Mouse (Mus musculus) cerebellum, postnatal 25 days (tissue): ENCODE measurements around the gene Glrx2.
"Not testable (repeated sequence)": the region's sequence is repeated elsewhere in the genome, so short reads cannot be mapped to it uniquely, and the experiment has no call there.

Source experiments
- DNase-seq, 2 experiments: peaks; one replicate each; pipeline ENCODE4 v3.0.0; 2021; ENCODE audit warnings: mixed read lengths in 2 of 2

The Glrx2 gene

DNA sequence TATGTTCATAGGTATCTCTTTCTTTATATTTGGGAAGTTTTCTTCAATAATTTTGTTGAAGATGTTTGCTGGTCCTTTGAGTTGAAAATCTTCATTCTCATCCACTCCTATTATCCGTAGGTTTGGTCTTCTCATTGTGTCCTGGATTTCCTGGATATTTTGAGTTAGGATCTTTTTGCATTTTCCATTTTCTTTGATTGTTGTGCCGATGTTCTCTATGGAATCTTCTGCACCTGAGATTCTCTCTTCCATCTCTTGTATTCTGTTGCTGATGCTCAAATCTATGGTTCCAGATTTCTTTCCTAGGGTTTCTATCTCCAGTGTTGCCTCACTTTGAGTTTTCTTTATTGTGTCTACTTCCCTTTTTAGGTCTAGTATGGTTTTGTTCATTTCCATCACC, at the start of gene Glrx2:
TSS of gene Glrx2 (plus strand) at position 301 of the 400 bp plus-strand sequence.
- not testable (repeated sequence) for DNase-seq

GRCm38 (mm10) chr1:143675734-143676361, 40.3 kb upstream of the Glrx2 start:
- no peak for DNase-seq

DNA sequence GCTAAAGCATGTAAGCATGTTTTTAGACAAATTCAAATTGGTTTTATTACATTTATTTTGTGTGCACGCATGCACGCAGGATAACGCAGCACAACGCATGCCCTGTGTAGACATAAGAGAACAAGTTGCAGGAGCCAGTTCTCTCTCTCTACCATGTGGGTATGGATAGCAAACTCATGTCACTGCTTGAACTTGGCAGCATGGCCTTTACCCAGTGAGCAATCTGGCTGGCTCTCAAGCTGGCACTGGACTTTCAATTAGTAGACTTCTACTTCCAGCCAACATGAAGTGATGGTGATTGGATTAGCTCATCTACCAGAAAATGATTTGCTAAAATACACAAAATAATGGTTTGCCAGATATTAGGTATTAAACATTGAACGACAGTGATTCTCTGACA, 35.0 kb upstream of the Glrx2 start:
- peak; percentile 90 to 92 for DNase-seq

DNA sequence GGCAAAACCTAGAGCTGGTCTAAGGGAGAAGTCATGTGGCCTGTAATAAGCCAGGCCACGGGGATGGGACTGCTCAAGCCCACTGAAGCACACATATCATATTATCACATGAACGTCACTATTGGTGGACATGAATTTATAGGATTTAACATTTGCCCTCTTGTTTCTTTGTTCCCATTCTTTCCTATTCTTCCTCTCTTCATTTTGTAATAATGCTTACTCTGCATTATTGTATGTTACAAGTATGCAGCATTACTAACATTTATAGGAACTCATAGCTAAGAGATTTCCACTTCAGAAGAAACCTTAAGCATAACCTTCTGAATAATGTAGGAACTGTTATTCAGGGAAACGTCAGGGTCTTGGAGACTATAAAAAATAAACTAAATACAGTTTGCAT, 31.3 kb upstream of the Glrx2 start:
- DNase-seq = no peak

- DNase-seq = no peak
Measured at GRCm38 (mm10) chr1:143701736-143702135, 14.4 kb upstream of the Glrx2 start.

DNA sequence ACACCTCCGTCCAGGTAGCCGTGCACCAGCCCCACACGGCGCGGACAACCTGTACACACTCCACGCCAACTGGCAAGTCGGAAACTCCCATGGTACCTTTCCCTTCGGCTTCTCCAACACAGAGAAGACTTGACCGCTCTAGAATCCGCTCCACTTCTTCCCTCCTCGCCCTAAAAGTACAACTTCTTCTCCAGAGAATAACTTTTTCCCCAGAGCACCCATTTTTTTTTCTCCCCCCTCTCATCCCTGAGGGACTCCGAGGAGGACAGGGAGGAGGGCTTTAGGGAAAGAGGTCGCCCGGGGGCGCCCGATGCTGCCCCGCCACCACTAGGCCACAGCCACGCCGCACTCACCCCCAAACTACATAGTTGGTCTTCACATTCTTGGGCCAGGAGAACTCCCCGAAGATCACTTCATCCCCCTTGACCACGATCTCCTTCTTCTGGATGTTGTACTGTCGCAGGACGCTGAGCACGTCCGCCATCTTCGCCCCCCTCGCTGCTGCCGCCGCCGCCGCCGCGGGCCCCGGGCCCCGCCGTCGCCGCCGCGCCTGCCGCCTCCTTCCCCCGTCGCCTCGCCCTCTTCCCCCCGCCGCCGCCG, 13.9 kb upstream of the Glrx2 start:
- peak in 1 of 2 experiments; percentile 72 for DNase-seq

DNA sequence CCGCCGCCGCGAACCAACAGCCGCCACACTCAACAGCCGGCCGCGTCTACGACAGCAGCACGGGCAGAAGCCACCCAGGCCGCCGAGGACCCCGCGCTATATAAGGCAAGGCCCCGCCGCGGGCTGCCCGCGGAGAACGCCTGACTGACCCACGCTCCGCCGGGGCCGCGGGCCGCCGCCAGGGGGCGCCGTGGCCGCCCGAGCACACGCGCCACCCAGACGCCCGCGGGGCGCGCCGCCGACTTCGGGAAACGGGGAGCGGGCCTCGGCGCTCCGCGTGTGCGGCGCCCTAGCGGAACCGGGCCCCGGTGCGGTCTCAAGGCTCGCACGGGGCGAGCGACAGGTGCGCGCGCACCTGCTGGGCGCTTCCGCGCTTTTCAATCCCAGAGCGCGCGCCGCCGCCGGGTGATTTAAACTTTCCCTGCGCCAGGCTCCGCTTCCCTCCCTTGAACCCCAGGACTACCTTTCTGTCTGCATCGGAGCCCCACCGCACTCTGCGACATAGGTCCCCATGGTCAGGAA, 13.3 kb upstream of the Glrx2 start, which contains the start of gene Cdc73:
TSS of gene Cdc73 (minus strand) at position 153 of the 522 bp plus-strand sequence.
- peak; percentile 93 to 96 for DNase-seq

DNA sequence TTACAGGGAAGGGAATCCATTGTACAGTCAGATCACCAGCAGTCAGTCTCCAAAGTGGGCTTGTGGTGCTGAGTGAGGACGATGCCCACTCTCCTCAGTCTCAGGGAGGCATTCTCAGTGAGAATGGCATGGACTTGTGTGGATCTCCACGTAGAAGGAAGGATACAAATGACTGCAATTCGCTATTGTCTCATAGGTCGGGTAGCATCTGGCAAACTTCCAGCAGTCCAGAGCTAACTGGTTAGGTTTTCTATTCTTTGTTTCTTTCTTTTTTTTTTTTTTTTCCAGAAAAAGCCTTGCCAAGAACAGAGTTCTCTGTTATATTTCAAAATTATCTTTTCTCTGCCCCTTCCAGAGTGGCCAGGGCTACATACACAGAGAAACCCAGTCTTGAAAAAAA, 9.1 kb upstream of the Glrx2 start:
- DNase-seq = no peak

DNA sequence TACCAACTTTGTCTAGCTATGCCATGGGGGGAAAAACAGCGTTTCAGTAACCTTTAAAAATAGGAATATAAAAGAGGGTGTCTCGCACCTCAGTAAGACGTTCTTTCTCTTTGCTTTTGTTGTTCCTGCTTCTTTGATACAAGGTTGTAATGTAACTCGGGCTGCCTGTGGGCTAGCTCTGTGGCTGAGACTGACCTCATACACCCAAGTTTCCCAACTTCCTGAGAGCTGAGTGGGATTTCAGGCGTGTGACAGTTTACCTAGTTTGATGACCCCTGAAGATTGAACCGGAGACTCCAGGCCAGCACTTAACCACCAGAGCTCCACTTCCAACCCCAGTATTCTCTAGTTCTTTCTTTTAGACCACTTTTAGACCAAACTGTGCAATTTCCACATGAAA, 7.8 kb upstream of the Glrx2 start:
- no peak for DNase-seq

DNA sequence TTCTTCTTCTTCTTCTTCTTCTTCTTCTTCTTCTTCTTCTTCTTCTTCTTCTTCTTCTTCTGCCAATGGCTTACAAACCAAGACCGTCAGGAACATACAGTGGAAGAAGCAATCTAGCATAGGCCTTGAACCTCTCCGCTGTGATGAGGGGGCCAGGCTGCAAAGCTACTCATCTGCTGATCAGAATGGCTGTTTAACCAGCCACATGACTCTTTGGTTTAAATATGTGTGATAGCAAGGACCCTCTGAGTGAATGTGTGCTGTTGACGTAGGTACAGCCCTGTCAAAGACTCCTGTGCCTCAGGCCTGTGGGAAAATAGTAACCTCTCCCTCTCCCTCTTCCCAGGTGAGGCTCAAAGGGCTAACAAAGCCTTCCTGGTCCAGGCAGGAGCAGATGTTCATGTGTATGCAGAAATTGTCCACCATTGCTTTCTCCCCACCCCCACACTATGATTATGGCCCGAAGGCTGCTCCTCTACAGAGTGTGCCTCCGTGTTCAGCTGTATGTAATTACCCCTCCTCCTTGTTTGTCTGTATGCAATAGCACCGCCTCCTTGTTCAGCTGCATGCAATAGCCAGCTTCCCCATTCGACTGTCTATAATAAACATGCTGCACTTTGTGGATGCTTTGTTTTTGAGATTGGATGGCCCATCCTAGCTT, 6.0 kb upstream of the Glrx2 start:
- DNase-seq = no peak

- no peak for DNase-seq
Measured at GRCm38 (mm10) chr1:143710627-143710976, 5.5 kb upstream of the Glrx2 start.

DNA sequence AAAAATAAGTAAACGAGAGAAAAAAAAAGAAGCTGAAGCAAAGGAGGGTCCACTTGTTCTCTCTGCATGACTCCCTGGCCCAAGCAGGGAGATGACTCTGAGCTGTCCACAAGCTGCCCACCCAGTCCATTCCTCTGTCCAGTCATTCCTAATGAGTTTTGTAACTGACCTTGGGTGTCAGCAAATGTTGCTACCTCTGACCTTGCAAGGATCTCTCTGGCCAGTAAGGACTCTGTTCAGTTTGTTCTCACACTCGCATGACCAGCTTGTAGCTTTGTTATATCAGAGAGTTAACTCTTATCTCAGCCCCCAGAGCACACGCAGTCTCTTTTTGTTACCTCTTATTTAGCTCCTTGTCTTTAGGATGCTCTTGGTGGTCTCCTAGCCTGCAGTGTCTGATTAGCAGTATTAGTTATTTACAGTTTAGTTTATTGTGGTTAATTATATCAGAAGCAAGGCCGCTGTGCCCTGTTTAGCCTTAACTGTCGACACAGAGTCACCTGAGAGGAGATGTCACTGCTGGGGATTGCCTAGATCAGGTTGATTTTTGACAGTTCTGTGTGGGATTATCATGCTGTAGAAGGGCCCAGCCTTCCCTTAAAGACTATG, 8.4 kb downstream of the Glrx2 start:
- no peak for DNase-seq

- DNase-seq = no peak
Measured at GRCm38 (mm10) chr1:143727701-143728445, 11.7 kb downstream of the Glrx2 start.

DNA sequence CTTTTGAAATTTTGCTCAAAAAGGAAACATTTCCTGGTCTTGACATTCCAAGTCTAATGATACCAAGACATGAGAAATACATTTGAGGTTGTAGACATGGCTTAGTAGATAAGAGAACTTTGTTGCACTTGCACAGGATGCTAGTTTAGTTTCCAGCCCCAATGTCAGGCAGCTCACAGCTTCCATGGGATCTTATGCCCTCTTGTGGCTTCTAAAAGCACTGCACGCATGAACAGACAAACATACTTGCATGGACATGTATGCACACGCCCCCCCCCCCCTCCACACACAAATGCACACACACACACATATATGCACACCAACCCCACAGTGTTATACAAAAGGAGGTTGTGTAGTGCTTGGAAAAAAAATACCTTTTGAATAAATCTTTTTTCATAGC, 14.8 kb downstream of the Glrx2 start:
- DNase-seq = no peak

DNA sequence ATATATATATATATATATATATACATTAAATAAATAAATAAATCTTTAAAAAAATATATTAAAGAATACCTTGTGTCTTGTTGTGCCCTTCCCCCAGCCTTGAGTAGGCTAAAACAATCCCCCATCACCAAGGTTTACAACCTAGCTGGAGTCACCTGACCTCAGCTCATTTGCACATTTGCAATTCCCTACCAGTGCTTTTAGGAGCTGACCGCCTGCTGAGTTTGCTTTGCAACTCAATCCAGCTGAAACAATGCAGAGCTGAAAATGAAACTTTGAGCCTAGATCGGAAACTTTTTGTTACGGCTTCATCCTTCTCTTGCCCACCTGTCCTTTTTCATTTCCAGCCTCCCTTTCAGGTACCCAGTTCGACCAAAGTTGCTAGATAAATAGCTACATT, 15.6 kb downstream of the Glrx2 start:
- DNase-seq = no peak

DNA sequence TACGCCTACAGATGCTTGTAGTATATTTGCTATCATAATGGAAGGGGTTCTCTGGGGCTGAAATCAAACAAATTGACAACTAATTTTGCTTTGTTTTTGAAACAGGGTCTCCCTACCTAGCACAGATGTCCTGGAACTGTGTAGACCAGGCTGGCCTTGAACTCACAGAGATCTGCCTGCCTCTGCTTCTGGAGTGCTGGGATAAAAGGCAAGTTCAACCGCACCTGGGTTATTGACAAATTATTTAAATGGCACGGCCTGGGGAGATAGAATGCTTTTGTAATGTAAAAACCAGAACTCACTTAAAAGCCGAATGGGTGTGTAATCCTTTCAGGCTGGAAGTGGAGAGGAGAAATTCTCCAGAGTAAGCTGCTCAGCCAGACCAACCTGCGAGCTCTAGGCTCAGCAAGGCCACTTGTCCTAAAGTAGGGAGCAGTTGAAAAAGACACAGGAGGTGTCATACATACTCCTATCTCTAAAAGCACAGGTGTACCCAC, 17.8 kb downstream of the Glrx2 start:
- no peak for DNase-seq

GRCm38 (mm10) chr1:143738811-143739210, 22.7 kb downstream of the Glrx2 start:
- DNase-seq = peak in 1 of 2 experiments; percentile 15

DNA sequence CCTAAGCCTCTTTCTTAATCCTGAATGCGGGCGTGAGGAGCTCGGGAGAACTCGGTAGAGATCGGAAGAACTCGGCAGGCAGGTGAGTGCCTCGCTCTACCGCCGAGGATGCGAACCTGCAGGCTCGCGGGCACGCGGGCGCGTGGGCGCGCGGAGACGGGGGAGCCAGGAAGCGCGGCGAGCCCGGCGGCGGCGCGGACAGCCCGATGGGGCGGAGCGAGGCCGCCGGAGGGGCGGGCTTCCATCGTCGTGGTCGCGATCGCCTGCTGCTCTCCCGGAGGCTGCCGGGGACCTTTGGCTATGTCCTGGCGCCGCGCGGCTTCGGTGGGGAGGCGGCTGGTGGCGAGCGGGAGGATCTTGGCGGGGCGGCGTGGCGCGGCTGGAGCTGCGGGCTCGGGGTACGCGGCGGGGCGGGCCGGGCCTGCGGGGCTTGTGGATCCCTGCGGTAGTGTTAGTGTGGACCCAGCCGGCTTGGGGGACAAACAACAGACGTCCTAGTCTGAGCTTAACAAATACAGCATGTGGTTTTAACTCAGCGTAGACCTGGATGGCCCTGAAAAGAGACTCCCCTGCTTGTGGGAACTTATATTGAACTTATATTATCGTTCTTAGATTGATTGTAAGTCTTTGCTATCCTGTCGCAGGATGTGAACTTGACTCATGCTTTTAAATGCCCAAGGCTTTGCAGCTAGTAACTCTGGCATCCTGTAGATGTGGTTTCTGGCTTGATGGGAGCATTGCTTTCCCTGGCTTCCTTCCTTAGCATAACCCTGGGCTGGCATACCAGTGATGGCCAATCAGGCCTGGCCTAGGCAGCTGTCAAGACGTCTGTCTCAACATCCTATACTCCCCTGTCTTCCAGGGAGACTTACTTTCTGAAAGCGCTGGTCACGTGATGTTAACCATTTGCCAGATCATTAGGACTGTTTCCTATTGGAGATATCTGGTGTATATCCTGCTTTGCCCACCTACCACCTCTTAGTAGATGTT, 23.5 kb downstream of the Glrx2 start:
- DNase-seq = peak; percentile 97 to 99

GRCm38 (mm10) chr1:143740581-143740980, 24.4 kb downstream of the Glrx2 start:
- peak; percentile 25 to 46 for DNase-seq

- DNase-seq = no peak
Measured at GRCm38 (mm10) chr1:143741331-143741730, 25.2 kb downstream of the Glrx2 start.

- no peak for DNase-seq
Measured at GRCm38 (mm10) chr1:143742186-143742585, 26.0 kb downstream of the Glrx2 start.
